Mouse (Mus musculus): ENCODE measurements around the gene Nphp1.

DNA sequence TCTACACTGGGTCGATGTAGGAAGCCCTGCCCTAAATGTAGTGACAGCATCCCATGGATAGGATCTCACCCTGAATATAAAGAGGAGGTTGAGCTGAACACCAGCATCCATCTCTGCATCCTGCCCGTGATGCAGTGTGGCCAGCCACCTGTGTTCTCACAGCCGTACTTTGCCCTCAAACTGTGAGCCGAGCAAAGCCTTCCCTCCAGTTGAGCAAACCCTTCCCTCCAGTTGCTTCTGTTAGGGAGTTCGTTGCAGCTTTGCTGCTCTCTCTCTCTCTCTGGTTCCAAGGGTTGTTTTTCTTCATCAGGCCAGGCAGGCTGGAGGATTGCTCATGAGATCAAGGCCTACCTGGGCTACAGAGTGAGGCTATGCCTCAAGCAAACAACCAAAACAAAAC is 53.8 kb downstream of the Nphp1 start:
- TF ChIP-seq CTCF (IDR thresholded peaks at IDR 0.05 in 2 of 3, conservative IDR thresholded peaks at IDR 0.05 in 1 of 3; ENCODE audit: control insufficient read depth in 1 of 3, insufficient read depth in 1 of 3, low read depth in 2 of 3, low read length in 3 of 3, poor library complexity in 1 of 3, severe bottlenecking in 1 of 3): no peak
- no peak for TF ChIP-seq USF1 (IDR thresholded peaks at IDR 0.05; ENCODE audit: low read depth, low read length)
- TF ChIP-seq RAD21 (IDR thresholded peaks at IDR 0.05; ENCODE audit: low read depth, low read length): no peak
- no peak for TF ChIP-seq ZMIZ1 (IDR thresholded peaks at IDR 0.05; ENCODE audit: low read depth, low read length)

All from MEL (cell line).